Mouse (Mus musculus): ENCODE measurements around the gene Cldn15. TPM values are rescaled to one million over a fixed set of nuclear protein-coding genes. Genes with fewer than 3 reads are reported as not detected.
"Not testable (repeated sequence)": the region's sequence is repeated elsewhere in the genome, so short reads cannot be mapped to it uniquely, and the experiment has no call there.

Gene Cldn15
- total RNA-seq (2021): 10 to 100 TPM; 11.3 to 15.9 TPM
- long read RNA-seq, experiment 1, transcript Cldn15-201 (5 exons, 1,850 nt): major isoform, 19 of 20 reads
- long read RNA-seq, experiment 1, partial matches to known transcripts: 1 of 20 reads
- long read RNA-seq, experiment 1, other reads (novel, unspliced or antisense): 0 of 20 reads
- long read RNA-seq, experiment 2, partial matches to known transcripts: 1 of 3 reads
- long read RNA-seq, experiment 2, other reads (novel, unspliced or antisense): 0 of 3 reads

- peak; percentile 55 to 62 for DNase-seq
Observed at GRCm38 (mm10) chr5:136966331-136966730, at the start of gene Cldn15. Gene Cldn15 (plus strand): TSS chr5:136966616.

GRCm38 (mm10) chr5:136917613-136918242 is 48.7 kb upstream of the Cldn15 start:
- DNase-seq: no peak

- DNase-seq: peak; percentile 56 to 74
Observed at GRCm38 (mm10) chr5:136918655-136919472, 47.6 kb upstream of the Cldn15 start.

- no peak for DNase-seq
Observed at GRCm38 (mm10) chr5:136919546-136920301, 46.7 kb upstream of the Cldn15 start.

GRCm38 (mm10) chr5:136922830-136923229 is 43.6 kb upstream of the Cldn15 start:
- no peak for DNase-seq

- no peak for DNase-seq
Observed at GRCm38 (mm10) chr5:136923751-136924478, 42.5 kb upstream of the Cldn15 start.

GRCm38 (mm10) chr5:136929073-136929472 is 37.3 kb upstream of the Cldn15 start:
- peak; percentile 79 to 84 for DNase-seq

- DNase-seq: no peak
Observed at GRCm38 (mm10) chr5:136931896-136932295, 34.5 kb upstream of the Cldn15 start.

- DNase-seq: no peak
Observed at GRCm38 (mm10) chr5:136932956-136933355, 33.5 kb upstream of the Cldn15 start.

- DNase-seq: peak in 1 of 2 experiments; percentile 45
Observed at GRCm38 (mm10) chr5:136933930-136934329, 32.5 kb upstream of the Cldn15 start.

GRCm38 (mm10) chr5:136935905-136936695 is 30.3 kb upstream of the Cldn15 start:
- no peak for DNase-seq

GRCm38 (mm10) chr5:136936750-136937149 is 29.7 kb upstream of the Cldn15 start:
- no peak for DNase-seq

- no peak for DNase-seq
Observed at GRCm38 (mm10) chr5:136937621-136938020, 28.8 kb upstream of the Cldn15 start.

GRCm38 (mm10) chr5:136939284-136939683 is 27.1 kb upstream of the Cldn15 start:
- no peak for DNase-seq

GRCm38 (mm10) chr5:136940029-136940428 is 26.4 kb upstream of the Cldn15 start:
- DNase-seq: not testable (repeated sequence)

GRCm38 (mm10) chr5:136940845-136941560 is 25.4 kb upstream of the Cldn15 start:
- DNase-seq: no peak

GRCm38 (mm10) chr5:136942781-136943180 is 23.6 kb upstream of the Cldn15 start:
- DNase-seq: no peak

GRCm38 (mm10) chr5:136943382-136943781 is 23.0 kb upstream of the Cldn15 start:
- DNase-seq: no peak

- no peak for DNase-seq
Observed at GRCm38 (mm10) chr5:136945084-136945483, 21.3 kb upstream of the Cldn15 start.

GRCm38 (mm10) chr5:136947874-136948273 is 18.5 kb upstream of the Cldn15 start:
- DNase-seq: no peak

Measured in adrenal gland, postnatal 36 days (tissue).